Mouse (Mus musculus) thymus, adult 2 months (tissue): ENCODE data around the gene Olfm4.

Experiments
- CTCF ChIP-seq: fragments of 200-500 bp; IDR thresholded peaks from 2 replicates; pipeline ENCODE4 v1.5.1; 2012; ENCODE audit warnings: mild to moderate bottlenecking, control low read depth, low read length, moderate library complexity, borderline replicate concordance; ENCODE audit not compliant: control insufficient read depth, poor library complexity, insufficient read depth; ENCODE audit errors: extremely low read depth
- POLR2A ChIP-seq: fragments of 200-500 bp; IDR thresholded peaks from 2 replicates; pipeline ENCODE4 v1.6.1; 2012; ENCODE audit warnings: mild to moderate bottlenecking, low read length, control low read depth, moderate library complexity; ENCODE audit not compliant: control insufficient read depth, poor library complexity, insufficient read depth; ENCODE audit errors: extremely low read depth

DNA sequence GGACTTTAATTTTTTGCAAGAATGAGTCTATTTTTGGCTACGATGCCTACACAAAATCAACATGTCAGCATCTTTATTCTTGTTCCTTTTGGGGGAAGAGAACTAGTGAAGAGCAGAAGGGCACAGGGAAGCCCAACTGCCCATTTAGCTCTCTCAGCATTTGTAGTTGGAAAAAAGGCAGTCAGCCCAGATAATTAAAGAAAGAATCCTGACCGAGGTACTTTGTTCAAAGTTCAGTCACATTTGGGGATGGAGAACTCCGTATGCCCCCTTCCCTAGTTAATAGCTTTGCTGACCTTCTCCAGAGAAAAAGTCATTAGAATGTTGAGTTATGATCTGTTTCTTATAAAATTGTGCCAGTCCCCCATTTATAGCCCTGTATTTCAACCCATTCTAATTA is 77.8 kb downstream of the Olfm4 start:
- TF ChIP-seq CTCF (no peak), POLR2A (no peak)
